Mouse (Mus musculus) hindbrain, embryonic 12.5 days (tissue): ENCODE data around the gene Nqo2. TPM values are rescaled to one million over a fixed set of nuclear protein-coding genes. Genes with fewer than 3 reads are reported as not detected.

Experiments used
- ATAC-seq: fragments of 200-750 bp; cut with Nextera tagmentation; 2 replicates; pipeline ENCODE4 v1.8.0; 2017; ENCODE audit warnings: moderate TSS enrichment; ENCODE audit not compliant: low FRiP score
- H3K27ac ChIP-seq: fragments of 300-500 bp; sonication (generic); 2 replicates; pipeline ENCODE4 v1.5.1; 2016; ENCODE audit warnings: mild to moderate bottlenecking
- H3K27me3 ChIP-seq: fragments of 300-500 bp; sonication (generic); 2 replicates; pipeline ENCODE4 v1.6.1; 2016; ENCODE audit warnings: mild to moderate bottlenecking
- H3K36me3 ChIP-seq: fragments of 300-500 bp; sonication (generic); 2 replicates; pipeline ENCODE4 v1.6.1; 2016; ENCODE audit warnings: mild to moderate bottlenecking
- H3K4me1 ChIP-seq: fragments of 300-500 bp; sonication (generic); 2 replicates; pipeline ENCODE4 v1.6.1; 2016
- H3K4me2 ChIP-seq: fragments of 300-500 bp; sonication (generic); replicated peaks from 2 replicates; pipeline ENCODE4 v1.6.1; 2016; ENCODE audit warnings: mild to moderate bottlenecking
- H3K4me3 ChIP-seq: fragments of 300-500 bp; sonication (generic); 2 replicates; pipeline ENCODE4 v1.5.1; 2016; ENCODE audit warnings: mild to moderate bottlenecking
- H3K9ac ChIP-seq: fragments of 300-500 bp; sonication (generic); 2 replicates; pipeline ENCODE4 v1.6.1; 2016; ENCODE audit warnings: mild to moderate bottlenecking, moderate library complexity
- H3K9me3 ChIP-seq: fragments of 300-500 bp; sonication (generic); replicated peaks from 2 replicates; pipeline ENCODE4 v1.6.1; 2016; ENCODE audit warnings: mild to moderate bottlenecking
- WGBS: fragments of 180-500 bp; shearing (Covaris S2); methylation state at CpG from one replicate; pipeline ENCODE4 v1.1.7; 2016; 5-methylcytosine and 5-hydroxymethylcytosine counted together
- polyA plus RNA-seq: library from polyadenylated mRNA; unstranded; fragments of >200 nt; fragmentation: Nextera tagmentation; extraction: Ambion mirVana; gene quantifications from 2 replicates; pipeline ENCODE4 v1.2.1, GENCODE M21; 2016

Gene Nqo2
- polyA plus RNA-seq, 1 experiment from 2014 or later, result 16.0 TPM

DNA sequence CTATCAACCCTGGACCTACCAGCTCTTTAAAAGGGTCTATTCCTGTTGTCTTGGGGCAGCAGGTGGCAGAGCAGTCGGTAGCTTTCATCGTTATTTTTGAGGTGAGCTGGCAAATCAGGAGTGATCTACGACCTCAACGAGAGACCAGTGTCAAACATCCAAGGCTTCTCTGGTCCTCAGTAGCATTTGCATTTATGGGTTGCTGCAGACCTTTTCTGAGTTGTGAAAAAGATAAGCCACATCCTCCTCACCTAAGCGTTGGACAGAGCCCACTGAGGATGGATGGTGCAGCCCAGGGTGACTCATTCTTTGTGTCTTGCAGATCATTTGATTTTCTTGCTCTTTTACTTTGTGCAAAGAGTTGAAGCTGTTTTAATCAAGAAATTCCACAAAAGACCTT lies 38.6 kb downstream of the Nqo2 start:
- Histone ChIP-seq H3K36me3 (no peaks in the 10 kb centered on the region), H3K27ac (0 out of 2 replicates have a peak overlapping the region, but pooled peaks have one; percentile 52), H3K9me3 (no peaks in the 10 kb centered on the region), H3K4me2 (peak overlapping the region; percentile 74), H3K27me3 (no peaks in the 10 kb centered on the region), H3K4me1 (peaks cover 12% of the 10 kb centered on the region), H3K4me3 (peak overlapping the region; percentile 97), H3K9ac (peak overlapping the region; percentile 90)
- 0 out of 2 replicates have a peak, but pooled peaks have one; percentile 8 for ATAC-seq
- 17% methylated on average over 5 of the region's 5 CpGs for WGBS

DNA sequence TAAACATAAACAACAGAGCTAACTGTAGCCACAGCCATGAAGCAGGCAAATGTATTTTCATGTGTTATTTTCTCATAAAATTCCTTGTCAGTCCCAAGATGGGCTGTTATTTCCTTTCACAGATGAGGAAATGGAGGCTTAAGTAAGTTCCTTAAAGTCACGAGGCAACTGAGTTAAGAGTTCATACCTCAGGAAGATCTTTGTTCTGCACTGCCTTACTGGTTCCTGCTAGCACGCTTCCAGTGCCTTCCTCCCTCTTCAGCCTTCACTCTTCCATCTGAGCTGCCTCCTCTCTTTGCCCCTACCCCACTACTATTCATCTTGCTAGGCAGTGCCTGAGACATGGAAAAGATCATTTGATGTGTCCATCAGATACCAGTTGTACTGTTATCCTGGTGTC lies 42.7 kb downstream of the Nqo2 start:
- WGBS, result 64% methylated on average over 2 of the region's 2 CpGs
- no peaks in the 10 kb centered on the region for H3K27me3 ChIP-seq
- peaks cover 10% of the 10 kb centered on the region; the same call in 1 of the 2 replicates for H3K36me3 ChIP-seq
- no peak overlapping the region for H3K4me3 ChIP-seq
- no peak for ATAC-seq
- no peak overlapping the region for H3K9ac ChIP-seq
- H3K9me3 ChIP-seq, result no peaks in the 10 kb centered on the region
- peaks cover 5% of the 10 kb centered on the region for H3K4me1 ChIP-seq
- H3K27ac ChIP-seq, result no peak overlapping the region
- H3K4me2 ChIP-seq, result no peak overlapping the region

DNA sequence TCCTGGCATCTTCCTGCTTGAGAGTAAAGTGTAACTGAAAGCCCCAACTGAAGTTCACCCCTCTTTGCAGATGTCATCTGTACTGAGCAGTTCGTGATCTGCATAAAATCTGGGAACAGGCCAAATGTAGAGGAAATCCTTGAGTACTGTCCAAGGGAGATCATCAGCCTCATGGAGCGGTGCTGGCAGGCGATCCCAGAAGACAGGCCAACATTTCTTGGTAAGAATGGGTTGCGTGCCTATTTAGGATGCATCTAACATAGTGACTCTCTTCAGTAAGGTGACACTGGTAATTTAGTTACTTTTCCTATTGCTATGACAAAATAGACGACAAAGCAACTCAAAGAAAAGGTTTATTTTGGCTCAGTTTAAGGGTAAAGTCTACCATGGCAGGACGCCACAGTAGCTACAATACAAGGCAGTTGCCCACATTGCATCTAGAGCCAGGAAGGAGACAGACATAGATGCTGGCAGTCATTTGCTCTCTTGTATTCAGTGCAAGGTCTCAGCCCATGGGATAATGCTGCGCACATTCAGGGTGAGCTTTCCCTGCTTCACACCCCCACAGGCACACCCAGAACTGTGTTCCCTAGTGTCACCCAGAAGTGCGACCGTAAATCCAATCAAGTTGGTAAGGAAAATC lies 52.6 kb downstream of the Nqo2 start:
- Histone ChIP-seq H3K4me3 (no peak overlapping the region), H3K9ac (no peak overlapping the region), H3K4me2 (no peak overlapping the region), H3K27me3 (no peaks in the 10 kb centered on the region), H3K27ac (no peak overlapping the region), H3K36me3 (peaks cover 38% of the 10 kb centered on the region), H3K9me3 (no peaks in the 10 kb centered on the region), H3K4me1 (no peaks in the 10 kb centered on the region)
- no peak for ATAC-seq
- 95% methylated on average over 9 of the region's 9 CpGs for WGBS

DNA sequence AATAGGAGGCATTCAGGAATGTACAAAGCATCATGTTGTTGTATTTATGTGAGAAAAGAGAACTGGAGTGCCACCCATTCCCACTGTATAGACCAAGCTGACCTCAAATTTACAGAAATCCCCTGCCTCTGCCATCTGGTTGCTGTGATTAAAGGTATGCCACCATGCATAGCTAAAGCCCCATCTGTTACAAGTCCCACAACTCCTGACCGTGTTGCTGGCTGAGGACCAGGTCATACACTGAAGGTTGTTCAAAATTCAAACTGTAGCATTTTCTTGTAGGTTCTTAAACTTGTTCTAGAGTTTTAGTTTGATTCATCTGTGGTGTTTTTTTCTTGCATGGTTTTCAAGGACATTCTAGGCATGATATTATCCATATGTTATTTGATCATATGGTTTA lies 54.0 kb downstream of the Nqo2 start:
- no peak overlapping the region for H3K4me2 ChIP-seq
- no peaks in the 10 kb centered on the region for H3K27me3 ChIP-seq
- no peak overlapping the region for H3K9ac ChIP-seq
- 89% methylated on average over 1 of the region's 1 CpGs for WGBS
- H3K4me3 ChIP-seq, result no peak overlapping the region
- no peaks in the 10 kb centered on the region for H3K9me3 ChIP-seq
- ATAC-seq, result no peak
- peaks cover 38% of the 10 kb centered on the region for H3K36me3 ChIP-seq
- no peaks in the 10 kb centered on the region for H3K4me1 ChIP-seq
- H3K27ac ChIP-seq, result no peak overlapping the region

DNA sequence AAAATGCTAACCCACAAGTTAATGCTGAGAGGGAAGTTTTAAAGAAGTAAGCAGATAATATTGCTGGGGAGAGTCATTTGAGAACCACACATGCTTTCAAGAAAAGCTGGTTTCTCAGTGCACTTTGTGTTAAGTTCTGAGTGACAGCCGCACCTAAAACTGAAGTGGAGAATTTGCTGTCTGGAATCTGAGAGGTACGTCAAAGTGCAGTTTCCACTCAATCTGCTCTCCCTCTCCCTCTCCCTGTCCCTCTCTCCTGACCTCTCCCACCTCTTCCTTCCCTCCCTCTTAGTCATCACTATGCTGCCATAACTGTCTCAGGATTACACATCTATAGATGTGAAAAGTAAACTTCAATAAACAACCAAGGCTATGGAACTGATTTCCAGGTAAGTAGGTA lies 57.5 kb downstream of the Nqo2 start:
- H3K4me2 ChIP-seq, result no peak overlapping the region
- no peak overlapping the region for H3K27ac ChIP-seq
- H3K36me3 ChIP-seq, result peaks cover 27% of the 10 kb centered on the region
- no peaks in the 10 kb centered on the region for H3K9me3 ChIP-seq
- H3K4me1 ChIP-seq, result no peaks in the 10 kb centered on the region
- no peak overlapping the region for H3K4me3 ChIP-seq
- 90% methylated on average over 2 of the region's 2 CpGs for WGBS
- no peaks in the 10 kb centered on the region for H3K27me3 ChIP-seq
- no peak overlapping the region for H3K9ac ChIP-seq
- ATAC-seq, result no peak

DNA sequence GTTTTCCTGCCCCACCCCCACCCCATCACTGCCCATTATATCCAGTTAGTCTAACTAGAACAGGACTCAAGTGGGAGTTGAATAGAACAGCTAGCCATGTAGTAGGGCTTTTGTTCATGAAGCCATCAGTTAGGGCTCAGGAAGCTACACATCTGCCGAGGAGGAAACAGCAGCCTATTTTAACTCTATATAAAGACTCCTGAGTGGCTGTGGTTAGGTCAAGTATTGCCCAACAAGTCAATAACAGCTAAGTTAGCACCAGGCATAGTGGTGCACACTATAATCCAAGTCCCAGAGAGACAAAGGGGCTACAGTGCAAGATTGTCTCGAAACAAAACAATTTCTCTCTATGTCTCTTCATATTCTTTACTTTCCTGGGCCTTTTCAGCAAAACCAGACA lies 67.6 kb downstream of the Nqo2 start:
- WGBS, result 65% methylated on average over 2 of the region's 2 CpGs
- H3K4me1 ChIP-seq, result peaks cover 4% of the 10 kb centered on the region; the same call in 1 of the 2 replicates
- no peak for ATAC-seq
- no peak overlapping the region for H3K9ac ChIP-seq
- H3K4me2 ChIP-seq, result no peak overlapping the region
- H3K27me3 ChIP-seq, result no peaks in the 10 kb centered on the region
- H3K4me3 ChIP-seq, result no peak overlapping the region
- no peak overlapping the region for H3K27ac ChIP-seq
- peaks cover 27% of the 10 kb centered on the region; the same call in 1 of the 2 replicates for H3K36me3 ChIP-seq
- no peaks in the 10 kb centered on the region for H3K9me3 ChIP-seq

DNA sequence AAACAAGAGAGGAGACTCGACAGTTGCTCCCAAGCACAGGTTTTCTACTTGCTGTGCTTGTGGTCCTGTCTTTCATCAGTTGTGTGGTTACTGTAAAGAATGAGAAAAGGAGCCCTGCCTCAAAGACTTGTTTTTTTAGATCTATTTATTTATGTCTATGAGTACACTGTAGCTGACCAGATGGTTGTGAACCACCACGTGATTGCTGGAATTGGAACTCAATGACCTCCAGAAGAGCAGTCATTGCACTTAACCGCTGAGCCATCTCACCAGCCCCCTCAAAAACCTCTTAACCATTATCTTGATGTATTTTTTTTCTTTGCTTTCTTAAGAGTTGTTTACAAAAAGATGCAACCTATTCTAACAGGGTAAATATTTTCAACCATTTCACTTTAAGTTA lies 70.9 kb downstream of the Nqo2 start:
- 86% methylated on average over 3 of the region's 3 CpGs for WGBS
- Histone ChIP-seq H3K36me3 (0 out of 2 replicates have a peak, but pooled peaks cover 17% of the 10 kb centered on the region), H3K9me3 (peaks cover 4% of the 10 kb centered on the region; the same call in 1 of the 2 replicates), H3K4me3 (no peak overlapping the region), H3K27ac (no peak overlapping the region), H3K9ac (no peak overlapping the region), H3K4me2 (no peak overlapping the region), H3K4me1 (peaks cover 19% of the 10 kb centered on the region), H3K27me3 (no peaks in the 10 kb centered on the region)
- no peak for ATAC-seq

DNA sequence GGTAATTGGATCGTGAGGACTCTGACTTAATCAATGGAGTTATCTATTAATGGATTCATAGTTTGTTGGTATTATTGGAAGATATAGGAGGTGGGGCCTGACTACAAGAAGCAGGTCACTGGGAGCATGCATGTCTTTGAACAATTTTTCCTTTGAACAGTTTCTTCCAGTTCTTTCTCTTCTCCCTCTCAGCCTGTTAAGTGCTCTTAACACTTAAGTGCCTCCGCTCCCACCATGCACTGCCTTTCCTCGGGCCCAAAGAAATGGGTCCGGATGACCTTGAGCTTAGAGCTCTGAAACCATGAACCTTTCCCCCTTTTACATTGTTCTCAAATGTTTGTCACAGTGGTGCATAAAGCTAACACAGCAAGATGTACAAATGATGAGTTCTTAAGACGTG lies 72.2 kb downstream of the Nqo2 start:
- WGBS, result 87% methylated on average over 5 of the region's 5 CpGs

DNA sequence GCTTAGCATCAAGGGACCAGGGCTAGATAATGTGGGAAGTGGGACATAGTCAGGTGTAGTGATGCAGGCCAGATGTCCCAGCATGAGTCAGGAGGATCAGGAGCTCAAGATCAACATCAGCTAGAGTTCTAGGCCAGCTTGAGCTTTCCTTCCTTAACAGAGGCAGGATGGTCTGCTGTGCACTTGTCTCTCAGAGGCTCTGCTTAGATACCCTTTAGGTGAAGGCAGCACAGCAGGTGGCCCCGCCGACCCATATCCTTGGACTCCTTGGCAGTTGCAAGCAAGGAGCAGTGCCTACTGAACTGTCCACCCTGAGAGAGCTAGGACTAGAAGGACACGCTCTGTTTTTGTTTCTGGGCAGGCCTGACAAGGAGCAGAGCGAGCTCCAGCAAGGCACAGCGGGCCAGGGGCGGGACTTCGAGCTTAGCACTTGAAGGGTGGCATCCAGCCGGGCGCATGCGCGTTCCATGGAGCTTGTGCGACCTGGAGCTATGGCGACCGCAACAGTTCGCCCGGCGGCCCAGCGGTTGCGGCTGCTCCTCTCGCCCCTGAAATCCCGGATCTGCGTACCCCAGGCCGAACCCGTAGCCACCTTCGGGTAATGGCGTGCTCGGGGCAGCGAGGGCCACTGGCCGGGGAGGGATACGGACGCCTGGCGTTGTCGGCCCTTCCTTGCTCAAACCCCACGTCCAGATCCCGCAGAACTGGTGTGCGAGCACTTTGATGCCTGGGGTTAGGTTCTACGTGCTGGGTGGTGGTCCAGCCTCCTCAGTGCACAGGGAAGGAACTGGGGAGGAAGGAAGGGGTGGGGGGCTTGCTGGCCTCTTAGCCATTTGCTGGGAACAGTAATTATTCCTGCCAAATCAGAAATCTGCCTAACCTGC lies 72.9 kb downstream of the Nqo2 start, which contains the start of gene Bphl:
Bphl (plus strand) TSS at position 426 of the 884 bp plus-strand sequence.
- Histone ChIP-seq H3K9ac (peak within 1 kb of the TSS; percentile 80), H3K4me1 (peaks cover 19% of the 10 kb centered on the region), H3K27ac (peak within 1 kb of the TSS; percentile 84), H3K9me3 (peaks cover 4% of the 10 kb centered on the region; the same call in 1 of the 2 replicates), H3K27me3 (no peaks in the 10 kb centered on the region), H3K4me2 (peak within 1 kb of the TSS; percentile 77), H3K4me3 (peak within 1 kb of the TSS; percentile 65), H3K36me3 (0 out of 2 replicates have a peak, but pooled peaks cover 7% of the 10 kb centered on the region)
- whole genome bisulfite sequencing, result under 1% methylated on average over 37 of the region's 37 CpGs
- peak; percentile 96 for ATAC-seq

More for the DNA sequence above, 72.2 kb downstream of the Nqo2 start:
- 0 out of 2 replicates have a peak, but pooled peaks cover 11% of the 10 kb centered on the region for H3K36me3 ChIP-seq
- H3K9ac ChIP-seq, result no peak overlapping the region
- peak overlapping the region; percentile 84; the same call in 1 of the 2 replicates for H3K27ac ChIP-seq
- H3K4me1 ChIP-seq, result peaks cover 19% of the 10 kb centered on the region
- H3K9me3 ChIP-seq, result peaks cover 4% of the 10 kb centered on the region; the same call in 1 of the 2 replicates
- H3K4me2 ChIP-seq, result peak overlapping the region; percentile 77; the same call in 1 of the 2 replicates
- no peak overlapping the region; the same call in 1 of the 2 replicates for H3K4me3 ChIP-seq
- 0 out of 2 replicates have a peak, but pooled peaks have one; percentile 7 for ATAC-seq
- H3K27me3 ChIP-seq, result no peaks in the 10 kb centered on the region

DNA sequence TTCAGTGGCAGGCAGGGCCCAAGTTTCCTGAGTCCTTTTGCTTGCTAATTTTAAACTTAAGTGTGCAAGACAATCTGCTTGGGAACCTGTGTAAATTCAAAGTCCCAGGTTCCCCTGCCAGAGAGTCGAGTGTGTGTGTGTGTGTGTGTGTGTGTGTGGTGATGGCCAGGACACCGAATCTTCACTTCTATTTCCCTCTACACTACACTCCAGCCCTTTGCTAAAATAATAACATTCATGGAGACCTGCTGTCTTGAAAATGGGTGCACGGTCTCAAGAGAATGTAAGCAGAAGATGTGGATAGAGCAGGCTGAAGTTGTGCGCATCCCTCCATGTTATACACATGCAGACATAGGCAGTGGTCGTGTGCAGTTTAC lies 73.6 kb downstream of the Nqo2 start:
- peak overlapping the region; percentile 77 for H3K4me2 ChIP-seq
- H3K4me3 ChIP-seq, result peak overlapping the region; percentile 65
- H3K9ac ChIP-seq, result peak overlapping the region; percentile 80
- H3K9me3 ChIP-seq, result peaks cover 4% of the 10 kb centered on the region; the same call in 1 of the 2 replicates
- no peaks in the 10 kb centered on the region for H3K27me3 ChIP-seq
- H3K4me1 ChIP-seq, result peaks cover 19% of the 10 kb centered on the region
- 50% methylated on average over 5 of the region's 5 CpGs for WGBS
- H3K27ac ChIP-seq, result peak overlapping the region; percentile 84; the same call in 1 of the 2 replicates
- 0 out of 2 replicates have a peak, but pooled peaks cover under 1% of the 10 kb centered on the region for H3K36me3 ChIP-seq
- peak; percentile 33 for ATAC-seq
